Mouse (Mus musculus): ENCODE data around the gene Ptpre. TPM values are rescaled to one million over a fixed set of nuclear protein-coding genes. Genes with fewer than 3 reads are reported as not detected.

Gene Ptpre
- polyA plus RNA-seq, 1 experiment from 2014 or later, result 2.3 TPM

DNA sequence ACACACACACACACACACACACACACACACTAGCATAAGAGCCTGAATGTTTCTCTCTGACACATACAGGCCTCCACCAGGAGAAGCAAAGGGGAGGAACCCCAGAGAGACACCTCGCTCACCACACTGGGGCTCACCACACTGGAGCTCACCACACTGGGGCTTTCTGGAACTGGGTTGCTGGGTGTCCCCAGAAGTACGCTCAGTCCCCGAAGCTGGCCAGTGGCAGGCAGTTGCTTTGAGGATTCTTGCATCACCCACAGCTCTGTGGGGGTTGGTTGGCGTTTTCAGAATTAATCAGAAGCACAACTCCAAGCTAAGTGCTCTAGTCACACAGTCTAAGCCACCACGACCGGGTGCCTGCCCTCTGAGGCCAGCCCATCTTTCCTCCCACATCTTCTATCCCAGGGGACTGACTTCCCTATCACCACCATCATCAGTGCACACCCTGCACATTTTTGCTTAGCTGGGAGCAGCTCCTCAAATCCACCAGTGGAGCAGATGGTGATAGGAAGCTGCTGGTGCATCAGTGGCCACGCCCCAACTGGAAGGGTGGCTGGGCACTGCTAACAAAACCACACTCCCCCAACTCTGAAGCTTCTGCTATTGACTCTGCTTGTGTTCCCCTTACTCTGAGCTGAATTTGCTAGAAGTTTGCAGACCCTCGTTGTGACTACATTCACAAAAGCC is 51.5 kb downstream of the Ptpre start:
- Histone ChIP-seq H3K4me1 (ENCODE audit: insufficient read depth) (0 out of 2 replicates have a peak, but pooled peaks cover 8% of the 10 kb centered on the region), H3K9me3 (ENCODE audit: low read depth, low read length) (no peaks in the 10 kb centered on the region), H3K27ac (ENCODE audit: low read depth) (no peak overlapping the region), H3K4me2 (no peak overlapping the region), H3K27me3 (ENCODE audit: insufficient read depth, low read length) (no peaks in the 10 kb centered on the region), H3K36me3 (ENCODE audit: insufficient read depth) (no peaks in the 10 kb centered on the region), H3K4me3 (ENCODE audit: low read depth, low read length) (no peak overlapping the region), H3K9ac (no peak overlapping the region)
- no peak for TF ChIP-seq CTCF (IDR thresholded peaks at IDR 0.05; ENCODE audit: low read depth)
- DNase-seq (no peak), ATAC-seq (ENCODE audit: insufficient read depth) (no peak)
- WGBS, result 63% methylated on average over 8 of the region's 8 CpGs

DNA sequence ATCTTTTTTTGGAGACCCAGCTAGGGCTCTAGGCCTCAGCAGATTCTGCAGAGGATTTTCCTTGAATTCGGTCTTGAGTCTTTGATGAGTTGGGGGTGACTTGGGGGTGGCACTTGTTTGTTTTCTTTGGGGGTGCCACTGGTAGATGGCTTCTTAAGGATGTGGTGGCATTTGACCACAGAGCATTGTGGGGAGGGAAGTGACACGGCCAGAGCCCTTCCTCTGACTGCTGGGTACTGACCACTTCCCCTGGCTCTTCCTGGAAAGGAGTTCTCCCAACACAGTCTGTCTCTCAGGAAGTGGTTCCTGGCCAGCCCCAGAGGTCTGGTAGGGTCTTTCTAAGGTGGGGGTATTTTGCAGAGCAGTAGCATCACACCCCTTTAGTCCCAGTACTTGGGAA is 54.2 kb downstream of the Ptpre start:
- Histone ChIP-seq H3K27ac (ENCODE audit: low read depth) (no peak overlapping the region), H3K9me3 (ENCODE audit: low read depth, low read length) (no peaks in the 10 kb centered on the region), H3K36me3 (ENCODE audit: insufficient read depth) (no peaks in the 10 kb centered on the region), H3K4me2 (no peak overlapping the region), H3K4me1 (ENCODE audit: insufficient read depth) (peaks cover 4% of the 10 kb centered on the region; the same call in 1 of the 2 replicates), H3K4me3 (ENCODE audit: low read depth, low read length) (no peak overlapping the region), H3K27me3 (ENCODE audit: insufficient read depth, low read length) (no peaks in the 10 kb centered on the region), H3K9ac (no peak overlapping the region)
- ATAC-seq (ENCODE audit: insufficient read depth), result no peak
- no peak for DNase-seq
- WGBS, result 75% methylated on average over 2 of the region's 2 CpGs
- no peak for TF ChIP-seq CTCF (IDR thresholded peaks at IDR 0.05; ENCODE audit: low read depth)

DNA sequence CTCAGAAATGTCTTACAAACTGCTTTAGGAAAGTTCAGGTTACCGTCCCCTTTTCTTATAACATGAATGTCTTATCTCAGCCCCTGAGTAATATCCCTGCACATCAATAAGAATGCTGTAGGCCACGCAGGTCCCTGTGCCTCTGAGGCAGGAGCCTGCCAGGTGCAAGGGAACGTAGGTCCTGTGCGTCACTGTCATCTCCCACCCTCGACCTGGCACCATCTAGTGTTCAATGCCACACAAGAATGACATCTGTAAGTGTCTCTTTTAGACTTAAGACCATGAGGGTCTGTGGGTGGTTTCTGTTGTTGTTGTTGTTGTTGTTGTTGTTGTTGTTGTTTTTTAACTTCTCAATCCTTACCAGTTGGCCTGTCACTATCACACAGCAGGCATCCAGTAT is 56.0 kb downstream of the Ptpre start:
- Histone ChIP-seq H3K9me3 (ENCODE audit: low read depth, low read length) (no peaks in the 10 kb centered on the region), H3K27me3 (ENCODE audit: insufficient read depth, low read length) (no peaks in the 10 kb centered on the region), H3K4me3 (ENCODE audit: low read depth, low read length) (no peak overlapping the region), H3K4me1 (ENCODE audit: insufficient read depth) (peaks cover 13% of the 10 kb centered on the region), H3K9ac (no peak overlapping the region), H3K27ac (ENCODE audit: low read depth) (no peak overlapping the region), H3K4me2 (no peak overlapping the region), H3K36me3 (ENCODE audit: insufficient read depth) (no peaks in the 10 kb centered on the region)
- 64% methylated on average over 5 of the region's 5 CpGs for WGBS
- DNase-seq (no peak), ATAC-seq (ENCODE audit: insufficient read depth) (no peak)
- no peak for TF ChIP-seq CTCF (IDR thresholded peaks at IDR 0.05; ENCODE audit: low read depth)

DNA sequence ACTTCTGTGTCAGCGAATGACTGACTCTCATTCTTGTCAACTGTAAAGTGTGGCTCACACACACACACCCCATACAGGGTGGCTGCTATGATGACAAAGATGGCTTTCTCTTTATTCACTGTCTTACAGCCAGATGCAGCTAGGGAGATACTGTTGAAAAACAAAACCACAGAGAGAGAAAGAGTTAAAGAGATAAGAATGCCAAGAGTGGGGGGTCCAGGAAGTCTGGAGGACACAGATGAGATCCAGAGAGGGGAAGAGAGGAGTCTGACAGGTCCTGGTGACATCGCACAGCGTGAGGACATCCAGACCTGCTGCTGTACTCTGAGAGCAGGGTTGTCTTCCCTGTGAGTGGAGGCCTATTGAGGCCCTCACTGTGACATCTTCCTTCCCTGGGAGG is 56.5 kb downstream of the Ptpre start:
- ATAC-seq (ENCODE audit: insufficient read depth) (no peak), DNase-seq (no peak)
- WGBS, result 46% methylated on average over 3 of the region's 3 CpGs
- peaks cover 17% of the 10 kb centered on the region for H3K4me1 ChIP-seq (ENCODE audit: insufficient read depth)
- H3K9ac ChIP-seq, result no peak overlapping the region
- no peaks in the 10 kb centered on the region for H3K27me3 ChIP-seq (ENCODE audit: insufficient read depth, low read length)
- H3K36me3 ChIP-seq (ENCODE audit: insufficient read depth), result no peaks in the 10 kb centered on the region
- H3K9me3 ChIP-seq (ENCODE audit: low read depth, low read length), result no peaks in the 10 kb centered on the region
- H3K4me2 ChIP-seq, result no peak overlapping the region
- TF ChIP-seq CTCF (IDR thresholded peaks at IDR 0.05; ENCODE audit: low read depth), result no peak
- H3K27ac ChIP-seq (ENCODE audit: low read depth), result no peak overlapping the region
- H3K4me3 ChIP-seq (ENCODE audit: low read depth, low read length), result no peak overlapping the region

DNA sequence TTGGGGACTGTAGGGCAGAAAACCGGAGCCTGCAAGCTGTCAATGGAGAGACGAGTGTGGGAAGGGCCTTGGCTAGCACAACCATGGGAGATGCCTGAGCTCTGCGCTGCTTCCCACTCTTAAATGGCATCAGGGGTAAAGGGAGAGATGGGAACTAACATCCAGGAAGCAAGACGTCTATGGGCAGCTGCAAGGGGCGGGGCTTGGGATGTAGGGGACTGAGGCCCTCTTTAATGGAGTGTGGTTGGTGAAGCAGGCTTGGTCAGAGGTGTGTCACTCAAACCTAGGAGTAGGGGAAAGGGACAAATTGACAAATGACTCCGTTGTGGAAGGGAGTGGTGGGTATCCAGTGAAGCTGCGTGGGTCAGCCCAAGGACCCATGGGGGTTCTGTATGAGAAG is 57.4 kb downstream of the Ptpre start:
- TF ChIP-seq CTCF (IDR thresholded peaks at IDR 0.05; ENCODE audit: low read depth), result no peak
- 64% methylated on average over 7 of the region's 7 CpGs for whole genome bisulfite sequencing
- Histone ChIP-seq H3K9me3 (ENCODE audit: low read depth, low read length) (no peaks in the 10 kb centered on the region), H3K4me1 (ENCODE audit: insufficient read depth) (peaks cover 20% of the 10 kb centered on the region), H3K4me2 (no peak overlapping the region), H3K27ac (ENCODE audit: low read depth) (no peak overlapping the region), H3K27me3 (ENCODE audit: insufficient read depth, low read length) (no peaks in the 10 kb centered on the region), H3K36me3 (ENCODE audit: insufficient read depth) (no peaks in the 10 kb centered on the region), H3K9ac (no peak overlapping the region), H3K4me3 (ENCODE audit: low read depth, low read length) (no peak overlapping the region)
- ATAC-seq (ENCODE audit: insufficient read depth), result no peak
- no peak for DNase-seq

DNA sequence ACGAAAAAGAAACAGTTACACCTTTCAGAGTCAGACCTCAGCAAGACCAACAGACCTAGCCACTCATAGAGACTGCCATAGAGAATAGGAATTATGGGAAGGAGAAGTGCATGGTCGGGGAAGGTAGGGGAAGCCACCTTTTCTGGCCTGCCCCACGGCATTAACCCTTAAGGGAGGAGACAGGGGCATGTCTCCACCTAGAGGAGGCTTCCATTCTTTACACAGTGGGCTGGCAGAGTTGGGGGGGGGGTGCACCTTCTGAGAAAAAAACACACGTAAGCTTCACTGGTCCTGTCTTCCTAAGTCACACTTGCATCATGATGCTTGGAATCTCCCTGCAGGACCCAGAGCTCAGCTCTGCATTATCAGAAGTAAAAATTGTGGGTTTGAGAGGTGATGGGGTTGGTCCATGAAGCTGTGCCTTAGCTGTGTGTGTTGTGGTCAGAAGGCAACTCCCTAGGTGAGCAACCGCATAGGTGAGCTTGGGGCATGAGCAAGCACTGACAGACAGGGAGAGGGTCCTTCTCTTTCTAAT is 58.4 kb downstream of the Ptpre start:
- H3K9ac ChIP-seq, result no peak overlapping the region
- H3K9me3 ChIP-seq (ENCODE audit: low read depth, low read length), result no peaks in the 10 kb centered on the region
- DNase-seq (no peak), ATAC-seq (ENCODE audit: insufficient read depth) (no peak)
- no peak overlapping the region for H3K4me2 ChIP-seq
- H3K4me1 ChIP-seq (ENCODE audit: insufficient read depth), result peaks cover 20% of the 10 kb centered on the region
- no peak overlapping the region; the same call in 1 of the 2 replicates for H3K27ac ChIP-seq (ENCODE audit: low read depth)
- no peaks in the 10 kb centered on the region for H3K36me3 ChIP-seq (ENCODE audit: insufficient read depth)
- H3K4me3 ChIP-seq (ENCODE audit: low read depth, low read length), result no peak overlapping the region
- TF ChIP-seq CTCF (IDR thresholded peaks at IDR 0.05; ENCODE audit: low read depth), result 0 out of 2 replicates have a peak, but pooled peaks have one; percentile 19
- WGBS, result 40% methylated on average over 5 of the region's 5 CpGs
- H3K27me3 ChIP-seq (ENCODE audit: insufficient read depth, low read length), result no peaks in the 10 kb centered on the region

DNA sequence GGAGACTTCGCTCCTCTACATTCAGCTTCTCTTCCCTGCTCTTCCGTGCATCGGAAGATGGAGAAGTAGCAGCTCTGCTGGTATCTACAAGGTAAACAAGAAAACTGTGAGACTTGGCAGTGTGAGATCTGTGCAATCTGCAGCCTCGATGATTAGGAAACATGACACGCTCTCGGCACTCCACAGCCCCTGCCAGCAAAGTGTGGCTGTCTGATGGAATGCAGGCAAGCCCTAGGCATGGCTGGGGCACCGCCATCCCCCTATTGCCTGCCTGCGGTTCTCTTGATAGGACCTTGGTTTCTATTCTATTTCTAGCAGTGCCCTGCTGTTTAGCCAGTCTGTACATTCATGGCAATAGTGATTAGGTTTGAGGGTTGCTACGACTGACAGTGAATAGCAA is 59.7 kb downstream of the Ptpre start:
- H3K27ac ChIP-seq (ENCODE audit: low read depth), result no peak overlapping the region; the same call in 1 of the 2 replicates
- peak; percentile 44 for DNase-seq
- H3K4me3 ChIP-seq (ENCODE audit: low read depth, low read length), result no peak overlapping the region
- H3K4me2 ChIP-seq, result no peak overlapping the region
- 26% methylated on average over 9 of the region's 9 CpGs for WGBS
- H3K4me1 ChIP-seq (ENCODE audit: insufficient read depth), result peaks cover 20% of the 10 kb centered on the region
- H3K27me3 ChIP-seq (ENCODE audit: insufficient read depth, low read length), result no peaks in the 10 kb centered on the region
- no peaks in the 10 kb centered on the region for H3K36me3 ChIP-seq (ENCODE audit: insufficient read depth)
- H3K9ac ChIP-seq, result no peak overlapping the region
- H3K9me3 ChIP-seq (ENCODE audit: low read depth, low read length), result no peaks in the 10 kb centered on the region
- ATAC-seq (ENCODE audit: insufficient read depth), result peak; percentile 66; the same call in 1 of the 2 replicates
- no peak for TF ChIP-seq CTCF (IDR thresholded peaks at IDR 0.05; ENCODE audit: low read depth)

Measured in lung, embryonic 14.5 days (tissue).